Mouse (Mus musculus) gastrocnemius, adult 2 months (tissue): ENCODE measurements at regions not wholly inside any gene's neighbourhood (a gene's known extent, or its start where the extent isn't known, plus 50 kb on each side); places are given as distances from the start of the nearest gene placed in this dataset.

ENCODE experiments used
- DNase-seq: peaks from one replicate; pipeline ENCODE4 v3.0.0; 2022
- H3K27ac ChIP-seq: fragments of 200-600 bp; 2 replicates; pipeline ENCODE4 v1.8.1; 2022; ENCODE audit warnings: mild to moderate bottlenecking
- H3K4me3 ChIP-seq: fragments of 200-600 bp; 2 replicates; pipeline ENCODE4 v1.8.1; 2022; ENCODE audit warnings: mild to moderate bottlenecking, moderate library complexity
- CTCF ChIP-seq: fragments of 200-600 bp; IDR thresholded peaks from 2 replicates; pipeline ENCODE4 v1.8.1; 2022; ENCODE audit warnings: antibody characterized with exemption, mild to moderate bottlenecking, moderate library complexity
- intact Hi-C: fragments of 180-260 bp; cut with DNase I; formaldehyde crosslinking; loops from one replicate; pipeline ENCODE4 v1.15.1; 2025

- DNase-seq = no peak
- intact Hi-C loops = no loop called here
- TF ChIP-seq CTCF = no peak
- no peak overlapping the region for H3K27ac ChIP-seq
- H3K4me3 ChIP-seq = no peak overlapping the region
Observed at GRCm38 (mm10) chr16:46331336-46331735, 167.0 kb downstream of the Nectin3 start.

GRCm38 (mm10) chr16:46299079-46299721 lies 144.3 kb upstream of the Gm4737 start:
- TF ChIP-seq CTCF = no peak
- intact Hi-C loops = no loop called here
- no peak overlapping the region for H3K4me3 ChIP-seq
- H3K27ac ChIP-seq = no peak overlapping the region
- no peak for DNase-seq

GRCm38 (mm10) chr16:46297192-46297591 lies 142.3 kb upstream of the Gm4737 start:
- Histone ChIP-seq H3K27ac (no peak overlapping the region), H3K4me3 (no peak overlapping the region)
- intact Hi-C loops = no loop called here
- no peak for DNase-seq
- no peak for TF ChIP-seq CTCF

DNA sequence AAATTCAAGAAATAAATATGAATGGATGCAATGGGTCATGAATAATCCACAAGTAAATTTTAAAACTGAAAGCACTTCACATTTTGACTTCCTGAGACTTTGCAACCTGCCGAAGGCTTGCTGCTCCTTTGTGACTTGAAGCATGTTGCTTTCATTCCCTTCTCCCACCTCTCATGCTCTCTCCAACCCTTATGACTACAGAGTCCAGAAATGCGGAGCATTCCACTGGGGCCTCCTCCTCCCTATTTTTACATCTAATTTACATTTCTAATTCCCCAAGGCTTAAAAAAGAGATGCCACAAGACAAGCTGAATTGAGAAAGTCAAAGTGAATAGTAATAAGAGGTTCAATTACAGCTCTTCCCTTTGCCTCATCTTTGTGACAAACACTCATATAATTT lies 141.5 kb upstream of the Gm4737 start:
- TF ChIP-seq CTCF = no peak
- no peak for DNase-seq
- intact Hi-C loops = no loop called here
- no peak overlapping the region for H3K4me3 ChIP-seq
- no peak overlapping the region for H3K27ac ChIP-seq

DNA sequence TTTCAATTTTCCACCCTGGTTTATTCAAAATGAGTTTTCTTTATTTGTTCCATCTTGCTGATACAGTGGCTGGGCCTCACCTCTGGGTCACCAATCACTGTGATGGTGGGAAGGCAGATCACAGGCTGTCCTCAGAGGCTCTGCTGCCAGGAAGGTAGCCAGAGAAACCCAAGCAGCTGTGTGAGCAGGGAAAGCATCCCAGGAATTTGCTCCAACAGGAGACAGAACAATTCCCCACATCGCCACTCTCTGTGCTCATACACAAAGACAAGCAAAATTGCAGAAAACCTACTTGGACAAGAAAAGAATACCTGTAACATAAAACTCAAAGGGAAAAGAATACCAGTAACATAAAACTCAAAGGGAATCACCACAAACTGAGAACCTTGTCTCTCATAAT lies 139.0 kb upstream of the Gm4737 start:
- TF ChIP-seq CTCF = no peak
- H3K27ac ChIP-seq = no peak overlapping the region
- peak; percentile 15 for DNase-seq
- no peak overlapping the region for H3K4me3 ChIP-seq
- intact Hi-C loops = no loop called here

GRCm38 (mm10) chr16:46291067-46291833 lies 136.4 kb upstream of the Gm4737 start:
- TF ChIP-seq CTCF = no peak
- no peak overlapping the region for H3K27ac ChIP-seq
- no peak overlapping the region for H3K4me3 ChIP-seq
- no peak for DNase-seq
- intact Hi-C loops = no loop called here

DNA sequence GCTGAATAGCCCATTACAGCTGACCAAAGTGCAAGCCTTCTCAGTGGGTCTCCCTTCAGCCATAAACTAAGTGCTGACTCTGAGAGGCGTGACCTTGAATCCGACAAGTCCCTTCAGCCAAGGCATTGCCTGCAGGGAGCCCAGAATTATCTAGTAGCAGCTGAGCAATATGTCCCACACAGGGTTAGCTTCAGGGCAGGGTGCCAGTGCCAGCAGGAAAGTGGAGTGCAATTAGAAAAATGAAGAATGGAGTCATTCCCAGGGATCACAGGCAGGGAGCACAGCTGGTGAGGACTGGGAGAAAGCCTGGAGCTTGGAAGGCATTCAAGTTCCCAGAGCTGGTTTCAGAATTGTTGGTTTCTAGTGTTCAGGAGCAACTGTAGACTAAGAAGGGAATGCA lies 135.3 kb upstream of the Gm4737 start:
- no peak for TF ChIP-seq CTCF
- intact Hi-C loops = no loop called here
- DNase-seq = peak; percentile 20
- no peak overlapping the region for H3K27ac ChIP-seq
- no peak overlapping the region for H3K4me3 ChIP-seq

DNA sequence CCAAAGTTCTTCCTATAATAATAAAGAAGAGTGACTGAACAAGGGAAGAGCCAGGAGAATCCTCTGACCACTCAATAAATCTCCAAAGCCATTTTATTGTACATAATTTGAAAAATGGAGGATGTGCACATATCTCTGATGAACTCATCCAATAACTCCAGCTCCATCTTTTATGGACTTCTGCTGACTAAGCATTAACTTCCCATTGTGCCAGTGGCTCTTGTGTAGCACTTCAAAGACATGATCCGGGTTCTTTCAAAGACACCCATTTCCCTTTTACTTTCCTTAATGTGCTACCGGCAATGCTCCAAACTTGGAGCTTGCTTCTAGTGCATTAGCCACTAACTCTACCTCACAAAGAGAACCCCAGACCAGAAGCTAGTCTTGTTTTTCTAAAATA lies 112.7 kb upstream of the Gm4737 start:
- no peak for TF ChIP-seq CTCF
- intact Hi-C loops = no loop called here
- no peak for DNase-seq
- Histone ChIP-seq H3K27ac (no peak overlapping the region), H3K4me3 (no peak overlapping the region)

GRCm38 (mm10) chr16:46251639-46252038 lies 96.8 kb upstream of the Gm4737 start:
- Histone ChIP-seq H3K27ac (no peak overlapping the region), H3K4me3 (no peak overlapping the region)
- DNase-seq = no peak
- intact Hi-C loops = no loop called here
- no peak for TF ChIP-seq CTCF

DNA sequence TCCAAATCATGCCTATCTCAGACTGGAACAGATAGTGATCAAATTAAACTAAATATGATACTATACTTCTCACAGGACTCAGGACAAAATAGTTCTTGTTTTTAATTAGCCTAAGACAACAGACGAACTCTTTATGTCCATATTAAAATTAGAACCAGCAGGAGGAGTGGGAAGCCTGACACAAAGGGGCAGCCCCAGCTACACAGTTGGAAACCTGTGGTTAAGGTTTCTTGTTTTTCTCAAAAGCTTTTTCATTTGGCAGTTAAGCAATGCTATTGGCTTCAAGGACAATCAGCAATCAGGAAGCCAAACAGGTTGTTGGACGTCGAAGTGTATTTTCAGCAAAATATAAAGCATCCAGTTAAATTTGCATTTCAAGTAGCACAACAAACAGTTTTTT lies 96.1 kb upstream of the Gm4737 start:
- H3K27ac ChIP-seq = no peak overlapping the region
- intact Hi-C loops = no loop called here
- TF ChIP-seq CTCF = no peak
- no peak overlapping the region for H3K4me3 ChIP-seq
- DNase-seq = no peak

GRCm38 (mm10) chr16:46245598-46245997 lies 90.7 kb upstream of the Gm4737 start:
- no peak for TF ChIP-seq CTCF
- intact Hi-C loops = no loop called here
- no peak overlapping the region for H3K4me3 ChIP-seq
- DNase-seq = no peak
- H3K27ac ChIP-seq = no peak overlapping the region

- H3K27ac ChIP-seq = no peak overlapping the region
- DNase-seq = no peak
- intact Hi-C loops = no loop called here
- H3K4me3 ChIP-seq = no peak overlapping the region
- no peak for TF ChIP-seq CTCF
Observed at GRCm38 (mm10) chr16:46228744-46229143, 73.9 kb upstream of the Gm4737 start.

GRCm38 (mm10) chr16:46223084-46223600 lies 68.3 kb upstream of the Gm4737 start:
- intact Hi-C loops = no loop called here
- Histone ChIP-seq H3K4me3 (no peak overlapping the region), H3K27ac (no peak overlapping the region)
- no peak for TF ChIP-seq CTCF
- DNase-seq = no peak

- H3K4me3 ChIP-seq = peak overlapping the region; percentile 63
- peak overlapping the region; percentile 63 for H3K27ac ChIP-seq
- no peak for TF ChIP-seq CTCF
- intact Hi-C loops = no loop called here
- DNase-seq = peak; percentile 26
Observed at GRCm38 (mm10) chr16:46212504-46212903, 57.6 kb upstream of the Gm4737 start.
